Mouse (Mus musculus): ENCODE measurements around the gene Tmem54. TPM values are rescaled to one million over a fixed set of nuclear protein-coding genes. Genes with fewer than 3 reads are reported as not detected.

Tmem54 gene
- total and polyA plus RNA-seq, 3 experiments, result 0.23 TPM; not detected in 2

DNA sequence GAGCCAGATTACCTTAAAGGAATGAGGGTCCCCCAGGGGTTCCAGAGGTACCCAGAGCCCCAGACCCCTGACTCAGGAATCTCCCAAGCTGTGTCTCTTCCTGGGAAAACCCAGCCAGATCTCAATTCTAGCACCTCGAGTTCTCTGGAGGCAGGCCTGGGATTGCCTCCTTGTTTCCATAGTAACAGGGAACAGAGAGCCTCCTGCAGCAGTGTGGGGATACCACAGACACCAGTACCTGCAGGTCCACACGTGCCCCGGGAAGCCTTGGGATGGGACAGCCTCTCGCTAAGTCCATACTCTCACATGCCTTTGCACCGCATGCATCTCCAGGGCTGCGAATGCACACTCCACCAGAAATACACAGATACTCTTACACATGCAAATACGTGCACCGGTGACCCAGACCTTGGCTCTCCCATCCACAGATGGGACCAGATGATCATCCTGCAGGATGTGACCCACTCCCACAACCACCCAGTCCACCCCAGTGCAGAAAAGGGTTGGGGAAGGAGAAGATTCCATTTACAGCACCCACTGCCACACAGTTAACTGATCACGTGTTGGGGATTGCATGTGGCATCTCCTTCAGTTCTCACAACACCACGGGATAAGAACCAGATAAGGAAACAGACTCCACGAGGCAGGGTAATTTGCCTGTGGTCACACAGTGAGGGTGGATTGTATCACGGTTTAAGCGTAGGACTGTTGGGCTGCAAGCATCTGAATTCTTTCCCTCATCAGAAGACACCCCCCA is 23.4 kb downstream of the Tmem54 start:
- DNase-seq, result no peak
- intact Hi-C loops (cut with DNase I), result no loop called here
- H3K27me3 ChIP-seq (ENCODE audit: control insufficient read depth, insufficient read depth, low read length), result peaks cover 3% of the 10 kb centered on the region
- no peaks in the 10 kb centered on the region for H3K36me3 ChIP-seq (ENCODE audit: control insufficient read depth, insufficient read depth, low read length)
- H3K9ac ChIP-seq (ENCODE audit: low read depth, low read length), result no peak overlapping the region
- no peak overlapping the region for H3K27ac ChIP-seq
- no peaks in the 10 kb centered on the region for H3K79me2 ChIP-seq (replicated peaks; ENCODE audit: control insufficient read depth, insufficient read depth, low read length)
- no peak for TF ChIP-seq CTCF (IDR thresholded peaks at IDR 0.05)
- no peak for TF ChIP-seq EP300 (IDR thresholded peaks at IDR 0.05; ENCODE audit: insufficient read depth, low read depth, low read length)
- no peak for TF ChIP-seq POLR2A (IDR thresholded peaks at IDR 0.05; ENCODE audit: insufficient read depth, low read depth, low read length)
- WGBS, result 52% methylated on average over 13 of the region's 13 CpGs
- 0 out of 2 replicates have a peak, but pooled peaks cover 3% of the 10 kb centered on the region for H3K4me1 ChIP-seq (ENCODE audit: control insufficient read depth, insufficient read depth, low read length)
- no peak overlapping the region for H3K4me3 ChIP-seq

DNA sequence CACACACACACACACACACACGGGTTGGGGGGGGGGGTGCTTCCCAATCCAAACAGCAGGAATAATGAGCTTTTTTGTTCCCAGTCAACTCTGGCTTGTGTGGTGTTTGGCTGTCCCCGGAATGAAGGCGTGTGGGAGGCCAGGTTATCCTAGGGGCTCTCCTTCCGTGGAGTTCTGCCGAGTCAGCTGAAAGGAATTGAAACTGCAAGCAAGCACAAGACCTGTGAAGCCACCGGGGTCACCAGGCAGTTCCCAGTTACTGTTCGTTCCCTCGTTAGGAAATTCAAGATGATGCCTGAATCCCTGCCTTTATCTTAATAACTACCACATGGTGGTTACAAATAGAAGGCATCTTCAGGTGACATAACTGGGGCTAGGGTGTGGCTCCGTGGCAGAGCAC is 24.0 kb downstream of the Tmem54 start:
- Histone ChIP-seq H3K79me2 (replicated peaks; ENCODE audit: control insufficient read depth, insufficient read depth, low read length) (no peaks in the 10 kb centered on the region), H3K4me1 (ENCODE audit: control insufficient read depth, insufficient read depth, low read length) (0 out of 2 replicates have a peak, but pooled peaks cover 3% of the 10 kb centered on the region), H3K27me3 (ENCODE audit: control insufficient read depth, insufficient read depth, low read length) (peaks cover 1% of the 10 kb centered on the region), H3K27ac (no peak overlapping the region), H3K36me3 (ENCODE audit: control insufficient read depth, insufficient read depth, low read length) (no peaks in the 10 kb centered on the region), H3K9ac (ENCODE audit: low read depth, low read length) (no peak overlapping the region), H3K4me3 (no peak overlapping the region)
- intact Hi-C loops (cut with DNase I), result no loop called here
- 37% methylated on average over 9 of the region's 9 CpGs for WGBS
- TF ChIP-seq CTCF (IDR thresholded peaks at IDR 0.05) (no peak), POLR2A (IDR thresholded peaks at IDR 0.05; ENCODE audit: insufficient read depth, low read depth, low read length) (no peak), EP300 (IDR thresholded peaks at IDR 0.05; ENCODE audit: insufficient read depth, low read depth, low read length) (no peak)
- no peak for DNase-seq

DNA sequence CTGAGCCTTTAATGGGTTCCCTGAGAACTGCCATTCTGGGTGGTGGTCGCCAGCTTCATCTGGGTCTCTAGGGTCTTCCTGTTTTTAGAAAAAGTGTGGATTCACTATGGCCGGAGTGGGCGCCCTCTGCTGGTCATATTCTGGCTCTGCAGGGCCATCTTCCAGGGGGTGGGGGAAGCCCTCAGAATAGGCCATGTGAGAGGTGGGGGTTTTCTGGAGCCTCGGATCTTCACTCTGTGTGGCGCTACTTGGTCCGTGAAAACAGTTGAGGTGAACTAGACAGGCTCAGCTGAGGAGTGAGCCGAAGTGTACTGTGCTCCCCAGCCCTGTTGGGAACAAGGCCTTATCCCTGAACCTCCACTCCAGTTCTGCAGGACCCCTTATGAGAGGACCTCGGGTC is 24.8 kb downstream of the Tmem54 start:
- Histone ChIP-seq H3K4me1 (ENCODE audit: control insufficient read depth, insufficient read depth, low read length) (peaks cover 4% of the 10 kb centered on the region), H3K27ac (no peak overlapping the region), H3K27me3 (ENCODE audit: control insufficient read depth, insufficient read depth, low read length) (no peaks in the 10 kb centered on the region), H3K79me2 (replicated peaks; ENCODE audit: control insufficient read depth, insufficient read depth, low read length) (no peaks in the 10 kb centered on the region), H3K9ac (ENCODE audit: low read depth, low read length) (no peak overlapping the region), H3K36me3 (ENCODE audit: control insufficient read depth, insufficient read depth, low read length) (no peaks in the 10 kb centered on the region), H3K4me3 (no peak overlapping the region)
- DNase-seq, result peak; percentile 23 to 55
- intact Hi-C loops (cut with DNase I), result loop anchor here (5.0 kb wide), 1 partner anchor 327 kb away; no protein-coding TSS in a partner anchor
- TF ChIP-seq CTCF (IDR thresholded peaks at IDR 0.05), result peak; percentile 86
- TF ChIP-seq EP300 (IDR thresholded peaks at IDR 0.05; ENCODE audit: insufficient read depth, low read depth, low read length), result no peak
- WGBS, result 5% methylated on average over 8 of the region's 8 CpGs

DNA sequence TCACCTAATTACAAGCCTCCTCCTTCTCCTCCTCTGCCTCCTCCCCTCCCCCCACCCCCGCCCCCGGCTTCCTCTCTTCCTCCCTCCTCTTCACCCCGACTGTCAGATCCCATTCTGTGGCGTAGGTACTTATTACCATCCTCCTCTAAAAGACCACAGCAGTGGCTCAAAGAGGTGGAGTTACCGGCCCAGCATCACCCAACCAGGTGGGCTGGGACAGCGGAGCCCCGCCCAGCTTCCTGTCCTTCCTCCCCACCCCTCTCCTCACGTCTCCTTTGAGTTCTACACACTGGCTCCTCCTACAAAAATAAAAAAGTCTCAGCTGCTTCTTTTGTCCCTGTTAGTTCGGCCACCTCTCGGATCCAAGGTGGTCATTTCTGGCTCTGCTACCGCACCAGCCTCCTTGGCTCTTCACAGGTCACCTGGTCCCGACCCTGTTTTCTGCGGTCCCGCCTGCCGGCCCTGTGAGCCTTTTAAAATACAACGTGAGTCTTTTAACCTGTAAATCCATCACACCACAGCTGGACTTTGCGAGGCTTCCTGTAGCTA is 25.5 kb downstream of the Tmem54 start:
- no peak overlapping the region for H3K9ac ChIP-seq (ENCODE audit: low read depth, low read length)
- H3K36me3 ChIP-seq (ENCODE audit: control insufficient read depth, insufficient read depth, low read length), result no peaks in the 10 kb centered on the region
- no peak for TF ChIP-seq POLR2A (IDR thresholded peaks at IDR 0.05; ENCODE audit: insufficient read depth, low read depth, low read length)
- no peak for TF ChIP-seq EP300 (IDR thresholded peaks at IDR 0.05; ENCODE audit: insufficient read depth, low read depth, low read length)
- TF ChIP-seq CTCF (IDR thresholded peaks at IDR 0.05), result no peak
- no peaks in the 10 kb centered on the region for H3K79me2 ChIP-seq (replicated peaks; ENCODE audit: control insufficient read depth, insufficient read depth, low read length)
- peak in 1 of 2 experiments; percentile 20 for DNase-seq
- H3K27ac ChIP-seq, result no peak overlapping the region
- intact Hi-C loops (cut with DNase I), result loop anchor here (5.0 kb wide), 1 partner anchor 326 kb away; no protein-coding TSS in a partner anchor
- no peak overlapping the region for H3K4me3 ChIP-seq
- H3K4me1 ChIP-seq (ENCODE audit: control insufficient read depth, insufficient read depth, low read length), result peaks cover 4% of the 10 kb centered on the region
- no peaks in the 10 kb centered on the region for H3K27me3 ChIP-seq (ENCODE audit: control insufficient read depth, insufficient read depth, low read length)
- 12% methylated on average over 17 of the region's 17 CpGs for WGBS

DNA sequence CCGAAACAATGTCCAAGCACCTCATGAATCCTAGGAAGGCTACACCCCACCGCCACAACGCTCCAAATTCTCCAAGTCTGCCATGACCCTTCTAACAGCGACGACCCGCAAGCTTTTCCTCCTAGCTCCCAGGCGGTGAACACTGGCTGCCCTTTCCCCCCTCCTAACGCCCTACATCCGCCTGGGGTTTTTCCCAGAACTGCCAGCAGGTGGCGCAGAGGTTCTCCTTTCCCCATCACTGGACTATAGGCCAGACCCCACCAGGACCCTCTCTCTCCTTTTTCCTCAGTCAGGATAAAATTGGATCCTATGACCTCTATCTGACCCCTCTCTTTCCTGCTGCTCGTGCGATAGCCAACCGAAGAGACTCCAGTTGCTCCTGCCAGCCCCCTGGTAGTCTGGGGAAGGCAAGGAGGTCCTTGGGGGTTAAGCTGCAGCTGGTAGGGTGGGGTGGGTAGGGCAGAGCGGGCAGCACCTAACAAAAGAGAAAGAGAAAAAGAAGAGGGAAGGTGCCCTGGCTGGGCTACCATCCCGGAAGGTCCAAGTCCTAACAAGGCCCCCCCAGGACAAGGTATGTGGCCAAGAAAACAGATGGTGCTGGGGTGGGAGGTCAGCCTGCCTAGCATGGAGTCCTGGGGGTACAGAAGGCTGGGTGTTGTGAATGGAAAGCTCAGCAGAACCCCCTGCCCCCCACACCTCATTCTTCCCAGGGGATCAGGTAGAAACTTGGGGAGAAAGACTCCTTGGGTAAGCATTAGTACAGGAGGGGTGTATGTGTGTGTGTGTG is 29.6 kb downstream of the Tmem54 start:
- DNase-seq, result peak; percentile 63 to 84
- no peak overlapping the region for H3K27ac ChIP-seq
- peak overlapping the region; percentile 57; the same call in 1 of the 2 replicates for H3K9ac ChIP-seq (ENCODE audit: low read depth, low read length)
- no peak overlapping the region for H3K4me3 ChIP-seq
- intact Hi-C loops (cut with DNase I), result loop anchor here (1.0 to 5.0 kb wide), 3 partner anchors 52 to 322 kb away; partner anchors contain the start of genes S100pbp and Yars
- no peaks in the 10 kb centered on the region for H3K27me3 ChIP-seq (ENCODE audit: control insufficient read depth, insufficient read depth, low read length)
- no peaks in the 10 kb centered on the region for H3K36me3 ChIP-seq (ENCODE audit: control insufficient read depth, insufficient read depth, low read length)
- WGBS, result 10% methylated on average over 15 of the region's 15 CpGs
- TF ChIP-seq POLR2A (IDR thresholded peaks at IDR 0.05; ENCODE audit: insufficient read depth, low read depth, low read length) (no peak), CTCF (IDR thresholded peaks at IDR 0.05) (peak; percentile 87)
- H3K4me1 ChIP-seq (ENCODE audit: control insufficient read depth, insufficient read depth, low read length), result peaks cover 6% of the 10 kb centered on the region
- no peaks in the 10 kb centered on the region for H3K79me2 ChIP-seq (replicated peaks; ENCODE audit: control insufficient read depth, insufficient read depth, low read length)
